Mouse (Mus musculus) forebrain, postnatal 0 days (tissue): ENCODE results near the gene Rapgef5. TPM values are rescaled to one million over a fixed set of nuclear protein-coding genes. Genes with fewer than 3 reads are reported as not detected.
A peak's percentile ranks its signal among the peaks of the same experiment; 100 is the strongest.

Source experiments
- ATAC-seq: fragments of 200-750 bp; cut with Nextera tagmentation; 2 replicates; pipeline ENCODE4 v1.8.0; 2017; ENCODE audit warnings: mild to moderate bottlenecking, moderate library complexity
- DNase-seq: peaks from one replicate; pipeline ENCODE4 v3.0.0-alpha.2; 2015
- H3K27ac ChIP-seq: fragments of 300-500 bp; sonication (generic); 2 replicates; pipeline ENCODE4 v1.5.1; 2014; ENCODE audit warnings: low read depth, mild to moderate bottlenecking, antibody characterized with exemption, low read length, moderate library complexity, mixed read lengths
- H3K27me3 ChIP-seq: fragments of 300-500 bp; sonication (generic); 2 replicates; pipeline ENCODE4 v1.6.1; 2014; ENCODE audit warnings: mild to moderate bottlenecking, low read length, mixed read lengths; ENCODE audit not compliant: insufficient read depth
- H3K36me3 ChIP-seq: fragments of 300-500 bp; sonication (generic); 2 replicates; pipeline ENCODE4 v1.6.1; 2014; ENCODE audit warnings: mild to moderate bottlenecking, moderate library complexity; ENCODE audit not compliant: insufficient read depth
- H3K4me1 ChIP-seq: fragments of 300-500 bp; sonication (generic); 2 replicates; pipeline ENCODE4 v1.6.1; 2014; ENCODE audit warnings: antibody characterized with exemption; ENCODE audit not compliant: insufficient read depth
- H3K4me2 ChIP-seq: fragments of 300-500 bp; sonication (generic); 2 replicates; pipeline ENCODE4 v1.6.1; 2014; ENCODE audit warnings: low read depth, mild to moderate bottlenecking, moderate library complexity
- H3K4me3 ChIP-seq: fragments of 300-500 bp; sonication (generic); 2 replicates; pipeline ENCODE4 v1.5.1; 2014; ENCODE audit warnings: low read depth, low read length, mixed read lengths
- H3K9ac ChIP-seq: fragments of 300-500 bp; sonication (generic); 2 replicates; pipeline ENCODE4 v1.6.1; 2014; ENCODE audit warnings: mild to moderate bottlenecking
- H3K9me3 ChIP-seq: fragments of 300-500 bp; sonication (generic); 2 replicates; pipeline ENCODE4 v1.6.1; 2016; ENCODE audit warnings: low read length
- CTCF ChIP-seq: sonication (generic); IDR thresholded peaks from 2 replicates; pipeline ENCODE4 v1.5.1; 2016; ENCODE audit warnings: antibody characterized with exemption, control low read depth, low read depth
- WGBS: fragments of 180-500 bp; shearing (Covaris S2); extraction: QIAGEN DNeasy Blood & Tissue Kit; methylation state at CpG from one replicate; pipeline ENCODE4 v1.1.7; 2014; 5-methylcytosine and 5-hydroxymethylcytosine counted together
- polyA plus RNA-seq: library from polyadenylated mRNA; unstranded; fragments of >200 nt; fragmentation: Nextera tagmentation; extraction: Ambion mirVana; gene quantifications from 2 replicates; pipeline ENCODE4 v1.2.1, GENCODE M21; 2015
- total RNA-seq: library from RNA; depleted of rRNA; stranded (reverse); fragments of >200 nt; gene quantifications from 2 replicates; pipeline ENCODE4 v1.2.3, GENCODE M21; 2014

Rapgef5 gene
- total and polyA plus RNA-seq, 2 experiments from 2014 or later, result 30.5 to 60.9 TPM

GRCm38 (mm10) chr12:117553353-117553752, 37.1 kb downstream of the Rapgef5 start:
- H3K4me3 ChIP-seq, result no peak overlapping the region
- no peak overlapping the region; the same call in 1 of the 2 replicates for H3K27ac ChIP-seq
- H3K27me3 ChIP-seq, result no peaks in the 10 kb centered on the region
- H3K4me1 ChIP-seq, result no peaks in the 10 kb centered on the region
- no peaks in the 10 kb centered on the region for H3K36me3 ChIP-seq
- peak; percentile 87; the same call in 1 of the 2 replicates for ATAC-seq
- WGBS, result 64% methylated on average over 5 of the region's 5 CpGs
- DNase-seq, result peak; percentile 24
- H3K4me2 ChIP-seq, result no peak overlapping the region
- H3K9ac ChIP-seq, result no peak overlapping the region
- no peak for TF ChIP-seq CTCF
- H3K9me3 ChIP-seq, result no peaks in the 10 kb centered on the region

GRCm38 (mm10) chr12:117554612-117555063, 38.4 kb downstream of the Rapgef5 start:
- TF ChIP-seq CTCF, result no peak
- ATAC-seq (no peak), DNase-seq (no peak)
- Histone ChIP-seq H3K27me3 (no peaks in the 10 kb centered on the region), H3K9me3 (no peaks in the 10 kb centered on the region), H3K36me3 (no peaks in the 10 kb centered on the region), H3K9ac (no peak overlapping the region), H3K4me2 (no peak overlapping the region), H3K27ac (no peak overlapping the region), H3K4me1 (no peaks in the 10 kb centered on the region), H3K4me3 (no peak overlapping the region)
- WGBS, result 95% methylated on average over 1 of the region's 1 CpGs

DNA sequence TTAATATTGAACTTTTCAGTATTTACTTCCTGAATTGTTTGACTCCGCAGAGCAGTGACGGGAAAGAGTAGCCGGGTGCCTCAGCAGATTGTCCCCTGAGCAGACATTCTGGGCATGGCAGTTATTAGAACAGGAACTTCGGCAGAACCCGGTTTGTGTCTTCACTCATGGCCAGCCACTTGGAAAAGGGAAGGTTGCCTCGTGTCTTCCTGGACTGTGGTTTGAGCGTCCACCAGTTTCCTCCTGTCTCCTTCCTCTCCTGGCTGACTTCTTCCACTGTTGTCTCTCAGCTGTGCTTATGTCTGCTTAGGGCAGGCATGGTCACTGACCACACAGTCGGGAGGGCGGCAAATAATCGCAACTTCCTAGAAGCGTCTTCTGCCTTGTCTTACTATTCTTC, 44.2 kb downstream of the Rapgef5 start:
- TF ChIP-seq CTCF, result no peak
- WGBS, result 88% methylated on average over 11 of the region's 11 CpGs
- DNase-seq (no peak), ATAC-seq (no peak)
- Histone ChIP-seq H3K4me1 (no peaks in the 10 kb centered on the region), H3K9me3 (no peaks in the 10 kb centered on the region), H3K4me3 (no peak overlapping the region), H3K27me3 (no peaks in the 10 kb centered on the region), H3K9ac (no peak overlapping the region), H3K27ac (no peak overlapping the region), H3K36me3 (no peaks in the 10 kb centered on the region), H3K4me2 (no peak overlapping the region)

GRCm38 (mm10) chr12:117561411-117562059, 45.3 kb downstream of the Rapgef5 start:
- Histone ChIP-seq H3K4me1 (no peaks in the 10 kb centered on the region), H3K9me3 (no peaks in the 10 kb centered on the region), H3K27ac (no peak overlapping the region), H3K4me2 (no peak overlapping the region), H3K9ac (no peak overlapping the region), H3K36me3 (no peaks in the 10 kb centered on the region), H3K4me3 (no peak overlapping the region), H3K27me3 (no peaks in the 10 kb centered on the region)
- WGBS, result 72% methylated on average over 6 of the region's 6 CpGs
- no peak for DNase-seq
- TF ChIP-seq CTCF, result no peak
- ATAC-seq, result no peak; the same call in 1 of the 2 replicates

DNA sequence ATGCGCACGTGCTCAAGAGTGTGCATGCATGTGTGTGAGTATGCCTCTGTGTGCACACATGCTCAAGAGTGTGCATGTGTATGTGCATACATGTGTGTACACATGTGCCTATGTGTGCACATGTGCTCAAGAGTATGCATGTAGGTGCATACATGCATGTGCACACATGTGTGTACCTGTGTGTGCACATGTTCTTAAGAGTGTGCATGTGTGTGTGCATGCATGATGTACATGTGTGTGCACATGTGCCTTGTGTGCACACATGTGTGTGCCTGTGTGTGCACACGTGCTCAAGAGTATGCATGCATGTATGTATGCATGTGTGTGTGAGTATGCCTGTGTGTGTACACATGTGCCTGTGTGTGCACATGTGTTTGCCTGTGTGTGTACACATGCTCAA, 45.8 kb downstream of the Rapgef5 start:
- Histone ChIP-seq H3K9me3 (no peaks in the 10 kb centered on the region), H3K9ac (no peak overlapping the region), H3K4me2 (no peak overlapping the region), H3K4me1 (no peaks in the 10 kb centered on the region), H3K27me3 (no peaks in the 10 kb centered on the region), H3K4me3 (no peak overlapping the region), H3K36me3 (no peaks in the 10 kb centered on the region), H3K27ac (no peak overlapping the region)
- WGBS, result 97% methylated on average over 3 of the region's 3 CpGs
- TF ChIP-seq CTCF, result no peak
- ATAC-seq (no peak), DNase-seq (no peak)

DNA sequence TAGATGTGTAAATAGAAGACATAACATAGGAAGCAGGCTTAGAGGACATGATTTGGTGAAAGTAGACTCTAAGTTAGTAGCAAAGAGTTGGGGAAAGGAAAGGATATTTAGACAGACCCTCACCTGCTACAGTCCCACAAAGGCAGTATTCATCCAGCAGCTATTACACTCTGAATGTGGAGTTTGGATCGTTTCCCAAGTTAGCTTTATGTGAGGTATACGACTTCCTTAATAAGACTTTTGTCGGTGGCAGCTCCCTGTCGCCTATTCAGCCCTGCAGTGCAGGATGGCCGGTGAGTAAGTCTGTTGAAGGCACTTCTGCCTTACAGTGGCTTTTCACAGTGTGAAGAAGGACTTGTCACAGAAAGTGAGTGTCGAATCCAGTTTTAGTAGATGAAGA, 47.6 kb downstream of the Rapgef5 start:
- no peaks in the 10 kb centered on the region for H3K36me3 ChIP-seq
- WGBS, result 39% methylated on average over 6 of the region's 6 CpGs
- H3K9ac ChIP-seq, result no peak overlapping the region
- H3K27ac ChIP-seq, result no peak overlapping the region
- no peak overlapping the region for H3K4me2 ChIP-seq
- DNase-seq (no peak), ATAC-seq (no peak)
- no peak for TF ChIP-seq CTCF
- H3K4me3 ChIP-seq, result no peak overlapping the region
- H3K9me3 ChIP-seq, result no peaks in the 10 kb centered on the region
- no peaks in the 10 kb centered on the region for H3K27me3 ChIP-seq
- no peaks in the 10 kb centered on the region for H3K4me1 ChIP-seq

DNA sequence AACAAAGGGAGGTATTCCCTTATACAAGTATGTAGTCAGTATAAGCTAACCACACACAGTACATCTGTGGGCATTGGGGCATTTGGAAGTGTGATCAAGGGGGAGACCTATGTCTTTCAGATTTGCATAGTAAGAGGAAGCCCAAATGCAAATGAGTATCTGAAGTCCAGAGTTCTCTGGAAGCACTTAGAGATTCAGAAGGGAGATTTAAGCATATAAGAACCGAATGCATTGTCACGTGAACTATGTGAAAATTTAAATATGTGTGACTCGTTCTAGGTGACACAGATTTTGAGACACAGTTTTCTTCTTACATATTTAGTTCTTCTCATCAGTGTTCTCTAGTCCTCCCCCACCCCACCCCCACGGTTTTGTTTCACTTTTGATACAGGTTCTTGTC, 50.0 kb downstream of the Rapgef5 start:
- no peaks in the 10 kb centered on the region for H3K9me3 ChIP-seq
- H3K4me2 ChIP-seq, result no peak overlapping the region
- ATAC-seq (no peak), DNase-seq (no peak)
- no peak overlapping the region for H3K9ac ChIP-seq
- H3K4me3 ChIP-seq, result no peak overlapping the region
- 75% methylated on average over 4 of the region's 4 CpGs for WGBS
- no peaks in the 10 kb centered on the region for H3K36me3 ChIP-seq
- no peak for TF ChIP-seq CTCF
- H3K4me1 ChIP-seq, result no peaks in the 10 kb centered on the region
- no peaks in the 10 kb centered on the region for H3K27me3 ChIP-seq
- no peak overlapping the region for H3K27ac ChIP-seq
